Mouse (Mus musculus) megakaryocyte, embryonic 14.5 days (primary cell): Measurements from ENCODE around the gene Osbpl3. TPM values are rescaled to one million over a fixed set of nuclear protein-coding genes. Genes with fewer than 3 reads are reported as not detected.

Experiments used
- H3K27me3 ChIP-seq: replicated peaks from 2 replicates; pipeline ENCODE3; 2012; ENCODE audit warnings: inconsistent platforms
- H3K36me3 ChIP-seq: replicated peaks from 2 replicates; pipeline ENCODE3; 2012; ENCODE audit warnings: low read length, inconsistent platforms, mixed read lengths
- H3K4me1 ChIP-seq: 2 replicates; pipeline ENCODE4 v1.6.1; 2012; ENCODE audit warnings: inconsistent platforms
- H3K4me3 ChIP-seq: replicated peaks from 2 replicates; pipeline ENCODE3; 2012; ENCODE audit warnings: moderate library complexity, mild to moderate bottlenecking, inconsistent platforms
- H3K9me3 ChIP-seq: 2 replicates; pipeline ENCODE4 v1.6.1; 2012; ENCODE audit warnings: inconsistent platforms
- FLI1 ChIP-seq: IDR thresholded peaks from 2 replicates; pipeline ENCODE4 v1.6.1; 2012; ENCODE audit warnings: low read length, inconsistent platforms, mixed read lengths
- GATA1 ChIP-seq: IDR thresholded peaks from 3 replicates; pipeline ENCODE4 v1.6.1; 2012; ENCODE audit warnings: mixed read lengths, low read length, inconsistent platforms, borderline replicate concordance
- polyA plus RNA-seq: library from polyadenylated mRNA; stranded (reverse); fragments of >175 nt; gene quantifications from 2 replicates; pipeline ENCODE4 v1.2.3, GENCODE M21; 2012; ENCODE audit warnings: low replicate concordance; ENCODE audit not compliant: insufficient read depth

Gene Osbpl3
- polyA plus RNA-seq, 1 experiment = 7.3 TPM

- peaks cover 83% of the 10 kb centered on the region for H3K4me1 ChIP-seq
- H3K4me3 ChIP-seq = no peak overlapping the region
- H3K9me3 ChIP-seq = no peaks in the 10 kb centered on the region; the same call in 1 of the 2 replicates
- H3K27me3 ChIP-seq = no peaks in the 10 kb centered on the region
- TF ChIP-seq GATA1 (no peak), FLI1 (no peak)
- peaks cover 66% of the 10 kb centered on the region for H3K36me3 ChIP-seq
Measured at GRCm38 (mm10) chr6:50366319-50366718, 89.7 kb downstream of the Osbpl3 start.

- peaks cover 87% of the 10 kb centered on the region for H3K4me1 ChIP-seq
- no peaks in the 10 kb centered on the region; the same call in 1 of the 2 replicates for H3K9me3 ChIP-seq
- TF ChIP-seq GATA1 = no peak
- TF ChIP-seq FLI1 = no peak
- no peaks in the 10 kb centered on the region for H3K27me3 ChIP-seq
- no peak overlapping the region for H3K4me3 ChIP-seq
- H3K36me3 ChIP-seq = peaks cover 61% of the 10 kb centered on the region
Measured at GRCm38 (mm10) chr6:50364364-50364763, 91.6 kb downstream of the Osbpl3 start.

GRCm38 (mm10) chr6:50363385-50363784, 92.6 kb downstream of the Osbpl3 start:
- Histone ChIP-seq H3K36me3 (peaks cover 61% of the 10 kb centered on the region), H3K4me1 (peaks cover 87% of the 10 kb centered on the region), H3K27me3 (no peaks in the 10 kb centered on the region), H3K4me3 (peak overlapping the region; percentile 44), H3K9me3 (no peaks in the 10 kb centered on the region; the same call in 1 of the 2 replicates)
- TF ChIP-seq FLI1 (no peak), GATA1 (no peak)

GRCm38 (mm10) chr6:50362704-50363261, 93.2 kb downstream of the Osbpl3 start:
- Histone ChIP-seq H3K9me3 (no peaks in the 10 kb centered on the region), H3K27me3 (no peaks in the 10 kb centered on the region), H3K36me3 (peaks cover 61% of the 10 kb centered on the region), H3K4me1 (peaks cover 88% of the 10 kb centered on the region), H3K4me3 (no peak overlapping the region)
- TF ChIP-seq GATA1 = no peak
- TF ChIP-seq FLI1 = no peak

- no peak overlapping the region for H3K4me3 ChIP-seq
- TF ChIP-seq GATA1 = no peak
- no peak for TF ChIP-seq FLI1
- H3K27me3 ChIP-seq = no peaks in the 10 kb centered on the region
- H3K9me3 ChIP-seq = no peaks in the 10 kb centered on the region
- H3K36me3 ChIP-seq = peaks cover 58% of the 10 kb centered on the region
- peaks cover 90% of the 10 kb centered on the region for H3K4me1 ChIP-seq
Measured at GRCm38 (mm10) chr6:50362196-50362595, 93.8 kb downstream of the Osbpl3 start.

- no peaks in the 10 kb centered on the region for H3K9me3 ChIP-seq
- H3K27me3 ChIP-seq = no peaks in the 10 kb centered on the region
- H3K4me1 ChIP-seq = peaks cover 93% of the 10 kb centered on the region
- H3K36me3 ChIP-seq = peaks cover 58% of the 10 kb centered on the region
- no peak overlapping the region for H3K4me3 ChIP-seq
- TF ChIP-seq FLI1 = no peak
- TF ChIP-seq GATA1 = no peak
Measured at GRCm38 (mm10) chr6:50358104-50358679, 97.8 kb downstream of the Osbpl3 start.

- Histone ChIP-seq H3K9me3 (no peaks in the 10 kb centered on the region), H3K36me3 (peaks cover 64% of the 10 kb centered on the region), H3K4me1 (peaks cover 74% of the 10 kb centered on the region), H3K4me3 (peak overlapping the region; percentile 82), H3K27me3 (no peaks in the 10 kb centered on the region)
- TF ChIP-seq FLI1 = no peak
- no peak for TF ChIP-seq GATA1
Measured at GRCm38 (mm10) chr6:50354688-50355660, 101.0 kb downstream of the Osbpl3 start.

GRCm38 (mm10) chr6:50352812-50353211, 103.2 kb downstream of the Osbpl3 start:
- H3K4me1 ChIP-seq = peaks cover 62% of the 10 kb centered on the region
- H3K4me3 ChIP-seq = no peak overlapping the region
- no peaks in the 10 kb centered on the region for H3K9me3 ChIP-seq
- H3K27me3 ChIP-seq = no peaks in the 10 kb centered on the region
- TF ChIP-seq GATA1 = no peak
- no peak for TF ChIP-seq FLI1
- H3K36me3 ChIP-seq = peaks cover 67% of the 10 kb centered on the region

GRCm38 (mm10) chr6:50350911-50351310, 105.1 kb downstream of the Osbpl3 start:
- peaks cover 79% of the 10 kb centered on the region for H3K36me3 ChIP-seq
- peaks cover 49% of the 10 kb centered on the region for H3K4me1 ChIP-seq
- H3K4me3 ChIP-seq = no peak overlapping the region
- H3K27me3 ChIP-seq = no peaks in the 10 kb centered on the region
- no peaks in the 10 kb centered on the region for H3K9me3 ChIP-seq
- TF ChIP-seq FLI1 = no peak

- Histone ChIP-seq H3K4me1 (peaks cover 28% of the 10 kb centered on the region), H3K4me3 (no peak overlapping the region), H3K27me3 (no peaks in the 10 kb centered on the region), H3K36me3 (peaks cover 92% of the 10 kb centered on the region), H3K9me3 (no peaks in the 10 kb centered on the region)
- TF ChIP-seq FLI1 (no peak), GATA1 (no peak)
Measured at GRCm38 (mm10) chr6:50348619-50349018, 107.4 kb downstream of the Osbpl3 start.
